Mouse (Mus musculus): ENCODE results near the gene Gja1.
A peak's percentile ranks its signal among the peaks of the same experiment; 100 is the strongest.
"Not testable (repeated sequence)": the region's sequence is repeated elsewhere in the genome, so short reads cannot be mapped to it uniquely, and the experiment has no call there.

Gene Gja1

GRCm38 (mm10) chr10:56377097-56377965 lies at the start of gene Gja1:
TSS of gene Gja1 (plus strand) at chr10:56377330.
- peak; percentile 14 to 27 for DNase-seq (ENCODE audit: low spot score in 2 of 2)

DNA sequence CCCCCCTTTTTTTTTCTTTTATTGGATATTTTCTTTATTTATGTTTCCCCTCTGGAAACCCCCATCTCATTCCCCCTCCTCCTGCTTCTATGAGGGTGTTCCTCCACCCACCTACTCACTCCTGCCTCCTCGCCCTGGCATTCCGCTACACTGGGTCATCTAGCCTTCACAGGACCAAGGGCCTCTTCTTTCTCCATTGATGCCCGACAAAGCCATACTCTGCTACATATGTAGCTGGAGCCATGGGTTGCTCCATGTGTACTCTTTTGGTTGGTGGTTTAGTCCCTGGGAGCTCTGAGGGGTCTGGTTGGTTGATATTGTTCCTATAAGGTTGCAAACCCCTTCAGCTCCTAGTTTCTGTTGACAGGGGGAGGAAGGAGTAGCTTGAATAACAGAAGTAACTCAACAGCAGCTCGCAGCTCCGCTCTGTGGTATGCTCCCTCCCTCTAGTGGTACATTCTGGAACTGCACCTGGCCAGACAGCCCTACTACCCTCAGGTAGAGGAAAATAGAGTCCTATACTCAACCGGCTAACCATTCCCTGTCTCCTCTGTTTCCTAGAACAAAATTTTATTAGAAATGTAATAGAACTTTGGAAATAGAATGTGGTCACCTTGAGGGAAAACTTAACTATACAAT lies 38.2 kb upstream of the Gja1 start:
- peak; percentile 39 to 45 for DNase-seq (ENCODE audit: low spot score in 2 of 2)

DNA sequence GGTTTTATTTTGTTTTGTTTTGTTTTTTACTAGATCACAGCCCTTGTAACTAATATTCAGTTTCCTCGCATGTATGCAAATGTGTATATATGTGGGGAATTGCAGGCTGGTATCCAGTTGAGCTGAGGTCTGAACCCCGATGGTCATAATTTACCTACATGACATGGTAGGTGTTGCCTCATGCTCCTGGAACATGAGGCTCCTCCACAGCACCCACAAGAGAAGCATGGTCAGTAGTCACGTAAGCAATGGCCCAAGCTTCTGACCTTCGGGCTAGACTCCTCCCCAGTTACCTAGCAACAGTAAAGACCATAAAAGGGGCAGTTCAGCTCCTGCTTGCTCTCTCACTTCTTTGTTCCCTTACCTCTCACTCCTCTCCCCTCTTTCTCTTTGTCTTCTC lies 16.7 kb upstream of the Gja1 start:
- DNase-seq (ENCODE audit: low spot score in 2 of 2), result no peak

DNA sequence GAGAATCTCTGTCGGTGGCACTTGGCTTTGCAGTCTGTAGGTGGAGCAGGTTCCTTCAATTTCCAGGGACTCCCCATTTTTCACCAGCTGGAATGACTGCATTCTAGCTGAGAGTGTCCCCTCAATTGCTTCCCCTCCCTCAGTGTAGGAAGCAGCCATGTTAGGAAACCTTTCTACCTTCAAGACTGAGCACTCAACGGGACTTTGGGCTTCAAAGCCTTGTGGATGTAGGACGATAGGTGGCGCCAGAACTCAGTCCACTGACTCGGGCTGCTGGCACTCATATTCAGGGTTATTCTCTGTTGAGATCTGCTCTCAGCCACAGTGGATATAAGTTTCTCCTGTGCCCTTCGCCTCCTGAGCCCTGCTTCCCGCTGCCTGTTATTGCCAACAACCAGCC lies 8.1 kb upstream of the Gja1 start:
- peak; percentile 17 to 25 for DNase-seq (ENCODE audit: low spot score in 2 of 2)

GRCm38 (mm10) chr10:56373021-56373720 lies 4.0 kb upstream of the Gja1 start:
- no peak for DNase-seq (ENCODE audit: low spot score in 2 of 2)

DNA sequence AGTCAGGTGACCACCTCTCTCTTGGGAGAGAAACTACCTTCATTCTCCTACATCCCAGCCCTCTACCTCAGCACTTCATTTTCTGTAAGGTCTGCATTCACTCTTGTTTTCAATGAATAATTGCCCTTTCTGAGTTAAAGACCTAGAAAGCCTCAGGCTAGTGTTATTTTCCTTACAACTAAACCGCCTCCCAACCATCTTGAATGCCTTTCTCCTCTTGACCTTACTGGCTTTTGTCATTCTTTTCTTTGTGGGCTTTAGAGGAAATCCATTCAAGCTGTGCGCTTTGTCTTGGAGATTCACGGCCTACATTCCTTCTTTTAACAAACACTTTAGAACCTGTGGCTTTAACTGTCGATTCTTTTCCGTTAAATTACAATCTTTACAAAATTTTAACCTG lies 3.0 kb upstream of the Gja1 start:
- no peak for DNase-seq (ENCODE audit: low spot score in 2 of 2)

DNA sequence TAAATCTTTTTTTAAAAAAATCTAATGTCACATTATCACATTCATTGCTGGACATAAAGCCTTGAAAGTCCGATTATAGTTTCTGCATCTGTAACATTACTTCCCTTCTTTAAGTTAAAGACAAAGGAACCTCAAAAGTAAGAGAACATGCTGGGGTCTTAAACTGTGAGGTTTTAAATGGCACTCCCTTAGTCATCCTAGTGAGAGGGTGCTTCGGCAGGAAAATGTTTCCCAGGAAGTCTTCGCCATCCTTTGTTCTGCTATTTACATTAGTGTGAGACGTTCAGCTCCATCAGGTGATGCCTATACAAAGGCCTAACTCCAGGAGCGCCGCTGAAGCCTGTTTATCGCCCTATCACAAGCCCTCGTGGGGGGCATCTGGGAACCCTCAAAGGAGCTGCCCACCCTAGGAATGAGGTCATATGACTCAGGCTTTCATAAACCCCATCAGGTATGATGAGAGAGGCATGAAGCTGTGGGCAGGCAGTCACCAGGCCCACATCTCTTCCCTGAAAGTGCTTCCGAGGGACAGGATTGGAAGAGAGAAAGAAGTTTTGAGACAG lies 1.1 kb upstream of the Gja1 start:
- no peak for DNase-seq (ENCODE audit: low spot score in 2 of 2)

DNA sequence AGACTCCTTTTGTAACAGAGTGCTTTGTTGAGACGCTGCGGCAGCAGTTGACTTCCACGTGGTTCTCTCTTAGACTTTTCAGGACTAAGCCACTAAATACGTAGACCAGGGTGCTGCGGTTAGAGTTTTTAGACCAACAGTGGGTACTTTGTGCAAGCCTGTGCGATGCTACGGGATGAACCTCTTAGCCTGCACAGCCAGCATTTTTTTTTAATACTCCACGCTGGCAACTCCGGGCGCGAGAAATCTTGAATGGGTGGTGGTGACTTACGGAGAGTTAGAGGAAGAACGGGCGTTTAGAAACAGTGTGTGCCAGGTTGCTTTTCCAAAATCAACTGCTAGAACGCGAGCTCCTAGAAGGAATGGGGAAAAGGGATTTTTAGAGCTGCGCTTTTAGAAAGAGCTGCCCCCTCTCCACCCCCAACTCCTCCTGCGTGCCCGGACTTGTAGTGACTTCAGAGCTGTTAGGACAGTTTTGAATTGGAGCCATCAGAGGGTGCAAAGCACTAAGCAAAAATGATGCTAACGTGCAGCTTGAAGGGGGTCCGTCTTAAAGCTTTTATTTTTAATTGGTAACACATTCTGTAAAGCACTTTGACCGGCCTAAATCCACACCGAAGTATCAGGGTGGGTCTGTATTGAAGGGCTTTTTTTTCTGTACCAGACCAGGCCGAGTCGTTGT lies 977 bp downstream of the Gja1 start:
- no peak for DNase-seq (ENCODE audit: low spot score in 2 of 2)

DNA sequence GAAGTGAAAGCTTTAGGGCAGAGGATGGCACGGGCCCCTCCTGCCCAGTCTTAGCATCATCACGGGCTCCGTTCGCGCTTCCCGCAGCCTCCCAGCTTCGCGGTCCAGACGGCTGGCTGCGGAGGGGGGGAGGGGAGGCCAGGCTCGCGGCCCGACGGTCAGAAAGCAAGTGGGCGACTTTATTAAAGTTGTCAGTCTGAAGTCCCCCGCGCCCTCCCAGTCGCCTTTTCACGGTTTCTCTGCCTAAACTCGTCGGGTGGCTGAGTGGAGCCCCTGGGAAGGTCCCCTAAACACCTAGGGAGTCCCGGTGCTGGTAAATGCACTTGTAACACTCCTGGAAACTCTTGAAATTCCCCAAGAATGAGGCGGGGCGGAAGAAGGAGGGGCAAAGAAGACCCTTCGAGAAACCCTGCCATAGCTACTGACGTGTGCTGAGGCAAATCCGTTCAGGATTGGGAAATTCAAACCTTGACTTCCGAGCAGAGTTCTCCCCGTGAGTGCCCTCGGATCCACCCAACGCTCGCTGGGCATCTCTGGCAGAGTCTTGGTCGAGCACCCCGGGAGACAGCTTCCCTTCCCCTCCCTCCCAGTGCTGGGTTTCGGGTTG lies 1.6 kb downstream of the Gja1 start:
- no peak for DNase-seq (ENCODE audit: low spot score in 2 of 2)

DNA sequence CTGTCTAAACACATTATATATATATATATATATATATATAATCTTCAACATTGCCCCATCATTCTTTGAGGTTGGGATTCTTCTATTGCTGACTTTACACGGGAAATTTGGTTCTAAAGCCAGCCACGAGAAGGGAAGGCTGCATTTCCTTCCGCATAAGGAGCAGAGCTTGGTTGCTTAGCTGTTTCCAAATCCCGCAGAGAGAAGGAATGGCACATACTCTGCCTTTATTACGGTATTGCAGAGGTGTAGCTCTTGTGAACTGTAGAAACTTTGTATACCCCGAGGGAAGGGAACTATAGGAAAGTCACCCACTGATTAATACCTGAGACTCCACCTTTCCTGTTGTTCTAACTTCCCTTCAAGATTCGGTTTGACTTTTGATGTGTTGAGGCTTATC lies 2.6 kb downstream of the Gja1 start:
- DNase-seq (ENCODE audit: low spot score in 2 of 2), result no peak

- no peak for DNase-seq (ENCODE audit: low spot score in 2 of 2)
Observed at GRCm38 (mm10) chr10:56385195-56386109, 8.3 kb downstream of the Gja1 start.

DNA sequence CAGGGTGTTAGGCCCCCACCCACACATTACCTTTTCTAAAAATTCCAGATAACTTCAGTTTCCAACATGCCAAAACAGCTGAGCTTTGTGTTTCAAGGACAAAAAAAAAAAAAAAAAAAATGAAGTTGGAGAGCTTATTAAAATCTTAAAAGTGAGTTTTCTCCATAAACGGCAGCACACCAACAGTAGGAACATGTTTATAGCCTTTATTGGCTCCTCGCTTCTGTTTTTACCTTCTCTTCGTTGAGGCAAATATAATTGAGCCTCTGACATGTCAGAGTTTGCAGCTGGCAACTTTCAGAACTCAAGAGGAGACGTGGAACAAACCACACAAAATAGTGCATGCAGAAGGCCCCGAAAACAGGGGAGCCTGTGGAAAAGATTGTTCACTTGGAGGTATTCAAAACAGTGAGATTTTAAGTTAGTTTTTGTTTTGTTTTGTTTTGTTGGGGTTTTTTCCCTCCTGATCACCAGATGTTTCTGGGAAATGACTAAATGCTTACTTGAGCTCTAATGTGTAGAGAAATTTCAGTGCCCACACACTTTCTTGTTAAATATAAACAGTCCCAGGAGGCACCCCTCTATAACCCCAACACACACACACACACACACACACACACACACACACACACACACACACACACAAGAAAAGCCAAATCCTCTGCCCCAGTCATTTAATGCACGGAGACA lies 16.1 kb downstream of the Gja1 start:
- DNase-seq (ENCODE audit: low spot score in 2 of 2), result no peak

GRCm38 (mm10) chr10:56393815-56394417 lies 16.8 kb downstream of the Gja1 start:
- DNase-seq (ENCODE audit: low spot score in 2 of 2), result not testable (repeated sequence)

- no peak for DNase-seq (ENCODE audit: low spot score in 2 of 2)
Observed at GRCm38 (mm10) chr10:56397875-56398274, 20.7 kb downstream of the Gja1 start.

DNA sequence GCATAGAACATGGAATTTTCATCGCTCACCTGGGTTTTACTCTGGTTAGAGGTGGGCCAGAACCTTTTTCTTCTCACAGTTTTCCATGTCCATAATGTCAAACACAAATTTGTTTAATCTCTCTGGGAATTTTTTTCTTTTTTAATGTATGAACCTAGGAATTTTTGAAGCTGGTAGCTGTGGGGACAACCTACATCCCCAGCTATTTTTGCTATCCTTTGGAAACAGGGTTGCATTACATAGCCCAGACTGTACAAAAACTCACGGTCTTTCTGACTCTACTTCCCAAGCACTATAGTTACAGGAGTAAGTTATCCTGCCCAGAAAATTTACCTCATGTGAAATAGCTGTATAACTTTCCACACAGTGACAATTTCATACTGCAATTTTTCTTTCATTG lies 21.2 kb downstream of the Gja1 start:
- DNase-seq (ENCODE audit: low spot score in 2 of 2), result no peak

DNA sequence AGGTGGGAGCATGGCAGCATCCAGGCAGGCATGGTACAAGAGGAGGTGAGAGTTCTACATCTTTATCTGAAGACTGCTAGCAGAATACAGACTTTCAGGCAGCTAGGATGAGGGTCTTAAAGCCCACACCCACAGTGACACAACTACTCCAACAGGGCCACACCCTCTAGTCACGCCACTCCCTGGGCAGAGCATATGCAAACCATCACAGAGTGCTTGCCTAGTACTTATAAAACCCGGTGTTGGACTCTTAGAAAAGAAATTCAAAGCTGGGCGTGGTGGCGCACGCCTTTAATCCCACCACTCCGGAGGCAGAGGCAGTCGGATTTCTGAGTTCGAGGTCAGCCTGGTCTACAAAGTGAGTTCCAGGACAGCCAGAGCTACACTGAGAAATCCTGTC lies 24.3 kb downstream of the Gja1 start:
- not testable (repeated sequence) for DNase-seq (ENCODE audit: low spot score in 2 of 2)

GRCm38 (mm10) chr10:56405934-56406333 lies 28.8 kb downstream of the Gja1 start:
- DNase-seq (ENCODE audit: low spot score in 2 of 2), result no peak

DNA sequence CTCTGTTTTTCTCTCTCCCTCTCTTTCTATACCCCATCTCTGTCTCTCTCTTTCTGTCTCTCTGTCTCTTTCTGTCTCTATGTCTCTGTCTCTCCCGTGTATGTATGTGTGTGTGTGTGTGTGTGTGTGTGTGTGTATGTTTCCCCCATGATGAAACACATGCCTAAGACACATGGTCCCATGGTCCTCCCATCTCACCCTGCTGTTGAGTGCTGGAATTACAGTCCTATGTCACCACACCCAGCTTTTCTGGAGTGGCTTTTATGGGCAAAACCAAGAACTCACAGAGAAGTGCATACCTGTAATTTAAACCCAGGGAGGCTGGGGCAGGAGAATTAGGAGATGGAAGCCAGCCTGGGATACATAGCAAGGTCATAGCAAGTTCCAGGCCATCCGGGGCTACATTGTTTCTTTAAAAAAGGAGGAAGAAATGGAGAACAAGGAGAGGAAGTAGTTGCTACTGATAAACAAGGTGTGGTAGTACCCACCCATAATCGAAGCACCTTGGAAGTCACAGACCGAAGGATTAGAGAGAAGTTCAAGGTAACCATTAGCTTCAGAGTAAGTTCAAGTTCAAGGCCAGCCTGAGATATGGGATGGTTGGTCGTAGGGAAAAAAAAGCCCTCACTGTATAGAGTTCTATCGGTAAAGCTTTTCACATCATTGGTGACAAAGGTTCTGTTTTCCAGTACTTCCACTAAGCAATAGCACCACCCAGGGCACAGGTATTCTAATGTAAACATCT lies 29.4 kb downstream of the Gja1 start:
- DNase-seq (ENCODE audit: low spot score in 2 of 2), result no peak

Measured in spleen, postnatal 36 days (tissue).